17 mouse cellular contexts compared by ENCODE assay signal in the genomic region with DNA sequence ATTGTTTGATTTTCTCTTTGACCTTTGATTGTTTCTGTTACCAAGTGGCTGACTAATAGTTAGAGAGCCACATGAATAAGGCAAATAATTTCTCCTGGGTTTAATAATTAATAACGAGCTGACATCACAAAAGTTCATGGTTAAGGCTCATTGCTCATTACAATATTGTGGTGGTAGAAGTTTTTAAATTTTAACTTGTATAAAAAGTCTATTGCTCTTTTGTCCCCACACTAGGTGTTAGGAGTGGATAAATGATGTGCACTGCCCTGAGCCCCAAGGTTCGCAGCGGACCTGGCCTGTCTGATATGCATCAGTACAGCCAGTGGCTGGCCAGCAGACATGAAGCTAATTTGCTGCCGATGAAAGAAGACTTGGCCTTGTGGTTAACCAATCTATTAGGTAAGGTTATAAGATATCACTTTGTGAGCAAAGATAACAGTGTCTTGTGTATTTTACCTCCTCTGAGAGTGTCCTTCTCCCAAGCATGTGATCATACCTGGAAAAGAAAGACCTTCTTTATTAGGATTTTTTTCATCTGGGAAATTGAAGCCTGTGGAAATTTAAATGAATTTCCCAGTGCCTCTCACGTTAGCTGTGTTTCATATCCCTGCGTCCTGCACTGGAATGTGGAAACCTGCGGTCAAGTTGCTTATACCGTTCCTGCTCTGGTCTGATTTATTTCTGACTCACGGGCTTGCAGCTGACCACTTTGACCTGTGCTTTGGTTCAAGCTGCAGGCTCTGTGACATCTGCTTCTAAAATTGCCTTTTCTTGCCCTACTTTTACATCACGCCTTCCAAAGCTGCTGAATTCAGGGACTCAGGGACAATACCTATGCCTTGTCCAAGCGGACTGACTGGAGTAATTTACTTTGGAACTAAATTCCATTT. TPM values are rescaled to one million over a fixed set of nuclear protein-coding genes. Genes with fewer than 3 reads are reported as not detected.
DNase-seq lines count a peak whose midpoint lies in the region; ATAC-seq and TF ChIP-seq lines count a peak whose summit lies in the region.
"Had no signal": no experiment of that assay in that cellular context is flagged by ENCODE, and none has a peak within 500 bp of the region (broad histone marks: within the 10 kb centered on the region; RNA-seq: fewer than 3 reads in every experiment).

No protein-coding gene starts in this region.

- H3K27ac ChIP-seq in intestine, embryonic 14.5 days (ENCODE audit: low read depth) = no peak overlapping the region
- peak overlapping the region; percentile 72 for H3K27ac ChIP-seq in kidney, postnatal 0 days
- no peak overlapping the region for H3K27ac ChIP-seq in gastrocnemius, adult 2 months
- H3K27ac ChIP-seq in liver, embryonic 11.5 days (ENCODE audit: low read depth, low read length) = no peak overlapping the region
- H3K27ac ChIP-seq: embryonic facial prominence, embryonic 13.5 days had no signal

- H3K9me3 ChIP-seq in intestine, embryonic 14.5 days (ENCODE audit: control insufficient read depth, low read length) = no peaks in the 10 kb centered on the region
- no peaks in the 10 kb centered on the region for H3K9me3 ChIP-seq in kidney, postnatal 0 days (replicated peaks; ENCODE audit: low read length)
- H3K9me3 ChIP-seq in liver, embryonic 11.5 days (ENCODE audit: control insufficient read depth, low read length) = no peaks in the 10 kb centered on the region
- H3K9me3 ChIP-seq: embryonic facial prominence, embryonic 13.5 days had no signal

- no peaks in the 10 kb centered on the region for H3K4me1 ChIP-seq in intestine, embryonic 14.5 days (replicated peaks; ENCODE audit: control insufficient read depth, insufficient read depth, low read length)
- peaks cover 4% of the 10 kb centered on the region; the same call in 1 of the 2 replicates for H3K4me1 ChIP-seq in kidney, postnatal 0 days (replicated peaks; ENCODE audit: insufficient read depth, low read length)
- no peaks in the 10 kb centered on the region for H3K4me1 ChIP-seq in liver, embryonic 11.5 days (replicated peaks; ENCODE audit: control insufficient read depth, insufficient read depth, low read length)
- H3K4me1 ChIP-seq: embryonic facial prominence, embryonic 13.5 days had no signal

- intact Hi-C loops in gastrocnemius, adult 2 months (cut with DNase I) = no loop called here

- no peak overlapping the region for H3K4me3 ChIP-seq in intestine, embryonic 14.5 days (ENCODE audit: low read depth, low read length)
- H3K4me3 ChIP-seq in kidney, postnatal 0 days (replicated peaks; ENCODE audit: low read depth, low read length) = peak overlapping the region; percentile 4; the same call in 1 of the 2 replicates
- no peak overlapping the region for H3K4me3 ChIP-seq in gastrocnemius, adult 2 months
- H3K4me3 ChIP-seq in liver, embryonic 11.5 days (ENCODE audit: low read depth, low read length) = no peak overlapping the region
- H3K4me3 ChIP-seq: embryonic facial prominence, embryonic 13.5 days had no signal

- DNase-seq in adrenal gland, postnatal 36 days = peak; percentile 27 to 28
- DNase-seq in adrenal gland, postnatal 14 days = no peak
- DNase-seq in intestine, embryonic 14.5 days (ENCODE audit: low spot score) = no peak
- peak; percentile 35 for DNase-seq in kidney, postnatal 0 days (ENCODE audit: low spot score)
- no peak for DNase-seq in gastrocnemius, adult 2 months
- no peak for DNase-seq in liver, embryonic 11.5 days (ENCODE audit: low spot score)
- no peak for DNase-seq in heart, postnatal 4 days
- DNase-seq: cerebellum, adult 9-10 months; gastrocnemius, postnatal 36 days; lung, embryonic 14.5 days; right cerebral cortex, adult 18-20 months; thymus, postnatal 14 days had no signal

- no peak for TF ChIP-seq CTCF in kidney, postnatal 0 days (IDR thresholded peaks at IDR 0.05; ENCODE audit: low read depth)
- no peak for TF ChIP-seq CTCF in gastrocnemius, adult 2 months (IDR thresholded peaks at IDR 0.05)

- no peak overlapping the region for H3K4me2 ChIP-seq in intestine, embryonic 14.5 days (ENCODE audit: low read length)
- peak overlapping the region; percentile 24; the same call in 1 of the 2 replicates for H3K4me2 ChIP-seq in kidney, postnatal 0 days (ENCODE audit: low read length)
- H3K4me2 ChIP-seq in liver, embryonic 11.5 days = no peak overlapping the region
- H3K4me2 ChIP-seq: embryonic facial prominence, embryonic 13.5 days; lung, embryonic 14.5 days; midbrain, embryonic 11.5 days had no signal

- no peak overlapping the region for H3K9ac ChIP-seq in intestine, embryonic 14.5 days (ENCODE audit: low read length)
- no peak overlapping the region for H3K9ac ChIP-seq in kidney, postnatal 0 days (ENCODE audit: low read depth, low read length)
- no peak overlapping the region for H3K9ac ChIP-seq in liver, embryonic 11.5 days (ENCODE audit: low read depth, low read length)
- H3K9ac ChIP-seq: embryonic facial prominence, embryonic 13.5 days; lung, embryonic 14.5 days had no signal

- 0 out of 2 replicates have a peak, but pooled peaks have one; percentile 43 for ATAC-seq in intestine, embryonic 14.5 days (replicated peaks; ENCODE audit: low FRiP score, low TSS enrichment, low read depth)
- ATAC-seq in kidney, postnatal 0 days (replicated peaks; ENCODE audit: low FRiP score, low read depth) = peak; percentile 84
- ATAC-seq in megakaryocyte, adult 5-6 weeks (ENCODE audit: poor library complexity, severe bottlenecking) = peak; percentile 49; the same call in 1 of the 2 replicates
- no peak for ATAC-seq in liver, embryonic 11.5 days (replicated peaks; ENCODE audit: low FRiP score)
- ATAC-seq: forebrain, embryonic 16.5 days; hindbrain, embryonic 16.5 days had no signal

- H3K27me3 ChIP-seq in intestine, embryonic 14.5 days (replicated peaks; ENCODE audit: control insufficient read depth, insufficient read depth, low read length) = no peaks in the 10 kb centered on the region
- no peaks in the 10 kb centered on the region for H3K27me3 ChIP-seq in kidney, postnatal 0 days (ENCODE audit: insufficient read depth, low read length)
- no peaks in the 10 kb centered on the region for H3K27me3 ChIP-seq in liver, embryonic 11.5 days (replicated peaks; ENCODE audit: control insufficient read depth, insufficient read depth, low read length)
- H3K27me3 ChIP-seq: embryonic facial prominence, embryonic 13.5 days had no signal

- H3K36me3 ChIP-seq in intestine, embryonic 14.5 days (ENCODE audit: control insufficient read depth, insufficient read depth, low read length) = no peaks in the 10 kb centered on the region
- no peaks in the 10 kb centered on the region for H3K36me3 ChIP-seq in kidney, postnatal 0 days (ENCODE audit: insufficient read depth, low read length)
- no peaks in the 10 kb centered on the region for H3K36me3 ChIP-seq in liver, embryonic 11.5 days (ENCODE audit: control insufficient read depth, insufficient read depth, low read length)
- H3K36me3 ChIP-seq: embryonic facial prominence, embryonic 13.5 days had no signal

- 64% methylated on average over 11 of the region's 11 CpGs for WGBS in intestine, embryonic 14.5 days
- 33% methylated on average over 11 of the region's 11 CpGs for WGBS in kidney, postnatal 0 days
- 77% methylated on average over 11 of the region's 11 CpGs for WGBS in liver, embryonic 11.5 days

RNA-seq across cellular contexts. Expression of gene Fancf, which starts 25.9 kb away (rescaled TPM):
- 1 to 10 TPM; 7.7 to 8.2 TPM for total RNA-seq in adrenal gland, postnatal 36 days (2021)
- total RNA-seq in adrenal gland, postnatal 14 days (2021) = 8.6 and 9.2 TPM in 2 replicates
- polyA plus RNA-seq in intestine, embryonic 14.5 days (2014; fragmentation: Nextera tagmentation; extraction: Ambion mirVana) = 7.3 and 13.0 TPM in 2 replicates
- 10.1 and 12.5 TPM in 2 replicates for polyA plus RNA-seq in kidney, postnatal 0 days (2015; fragmentation: Nextera tagmentation; extraction: Ambion mirVana)
- 7.5 and 8.9 TPM in 2 replicates for total RNA-seq in megakaryocyte, adult 5-6 weeks (2015)
- 4.1 and 6.3 TPM in 2 replicates for total RNA-seq in megakaryocyte, adult 5-6 weeks (2017)
- total RNA-seq in gastrocnemius, adult 2 months (2021) = 1 to 10 TPM; 1.5 TPM
- polyA plus RNA-seq in liver, embryonic 11.5 days (2014; fragmentation: Nextera tagmentation; extraction: Ambion mirVana) = 17.5 and 18.4 TPM in 2 replicates
- 1 to 10 TPM; 3.7 to 4.9 TPM for total RNA-seq in heart, postnatal 4 days (2021)

RNA-seq across cellular contexts. Expression of gene Gas2, which starts 26.1 kb away (rescaled TPM):
- 10 to 100 TPM; 41.4 to 54.1 TPM for total RNA-seq in adrenal gland, postnatal 36 days (2021)
- total RNA-seq in adrenal gland, postnatal 14 days (2021) = 31.3 and 36.4 TPM in 2 replicates
- 16.0 and 16.8 TPM in 2 replicates for polyA plus RNA-seq in intestine, embryonic 14.5 days (2014; fragmentation: Nextera tagmentation; extraction: Ambion mirVana)
- 156 and 184 TPM in 2 replicates for polyA plus RNA-seq in kidney, postnatal 0 days (2015; fragmentation: Nextera tagmentation; extraction: Ambion mirVana)
- 2.9 and 3.9 TPM in 2 replicates for total RNA-seq in megakaryocyte, adult 5-6 weeks (2015)
- total RNA-seq in megakaryocyte, adult 5-6 weeks (2017) = 4.3 and 4.9 TPM in 2 replicates
- 1 to 10 TPM; 2.1 to 4.2 TPM for total RNA-seq in gastrocnemius, adult 2 months (2021)
- polyA plus RNA-seq in liver, embryonic 11.5 days (2014; fragmentation: Nextera tagmentation; extraction: Ambion mirVana) = 13.3 and 14.4 TPM in 2 replicates
- total RNA-seq in heart, postnatal 4 days (2021) = 10 to 100 TPM; 12.9 to 16.4 TPM

Comparison
In these comparisons a context has a peak if more than half of its experiments do, and no peak if none do; other contexts are left out.
1. DNase-seq: peak in adrenal gland, postnatal 36 days (2 of 2) and kidney, postnatal 0 days (single experiment); none in adrenal gland, postnatal 14 days (single experiment), intestine, embryonic 14.5 days (single experiment), gastrocnemius, adult 2 months (single experiment), liver, embryonic 11.5 days (single experiment) and heart, postnatal 4 days (single experiment).